25 mouse cellular contexts compared by ENCODE assay signal in the genomic region with DNA sequence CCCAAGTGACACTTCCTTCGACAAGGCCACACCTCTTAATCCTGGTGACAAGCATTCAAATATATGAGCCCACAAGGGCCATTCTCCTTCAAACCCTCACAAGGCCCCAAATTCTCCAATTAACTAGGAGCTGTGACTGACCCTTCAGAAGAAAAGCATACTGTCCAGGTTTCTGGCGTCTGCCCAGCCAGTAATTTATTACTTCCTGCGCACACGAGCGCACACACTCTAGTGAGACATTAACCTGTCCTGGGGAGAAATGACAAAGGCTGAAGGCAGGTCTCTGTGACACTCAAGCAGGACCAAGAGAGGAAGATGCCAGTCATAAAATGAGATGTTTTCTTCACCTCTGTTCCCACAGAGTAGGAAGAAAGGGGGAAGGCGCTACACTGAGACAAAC. TPM values are rescaled to one million over a fixed set of nuclear protein-coding genes. Genes with fewer than 3 reads are reported as not detected.
A peak's percentile ranks its signal among the peaks of the same experiment; 100 is the strongest.
DNase-seq lines count a peak whose midpoint lies in the region; ATAC-seq and TF ChIP-seq lines count a peak whose summit lies in the region.
"Had no signal": no experiment of that assay in that cellular context is flagged by ENCODE, and none has a peak within 500 bp of the region (broad histone marks: within the 10 kb centered on the region; RNA-seq: fewer than 3 reads in every experiment).

No protein-coding gene starts in this region.

- WGBS in kidney, adult 2 months = 22% methylated on average over 6 of the region's 6 CpGs
- 11% methylated on average over 6 of the region's 6 CpGs for WGBS in kidney, embryonic 14.5 days
- 67% methylated on average over 6 of the region's 6 CpGs for WGBS in lung, adult 2 months
- 88% methylated on average over 6 of the region's 6 CpGs for WGBS in forebrain, embryonic 10.5 days

- no peak overlapping the region for H3K4me2 ChIP-seq in kidney, embryonic 14.5 days (replicated peaks; ENCODE audit: low read depth, low read length)
- H3K4me2 ChIP-seq: embryonic facial prominence, embryonic 15.5 days; forebrain, embryonic 15.5 days; hindbrain, embryonic 15.5 days had no signal

- no peak overlapping the region for H3K4me3 ChIP-seq in kidney, adult 2 months (ENCODE audit: insufficient read depth, low read depth, low read length)
- H3K4me3 ChIP-seq in kidney, embryonic 14.5 days (ENCODE audit: low read length) = no peak overlapping the region
- H3K4me3 ChIP-seq in lung, adult 2 months (replicated peaks; ENCODE audit: extremely low read depth, low read depth, low read length) = no peak overlapping the region
- no peak overlapping the region for H3K4me3 ChIP-seq in forebrain, embryonic 10.5 days
- H3K4me3 ChIP-seq: embryonic facial prominence, embryonic 15.5 days; erythroblast, embryonic 14.5 days; forebrain, embryonic 15.5 days; heart, embryonic 10.5 days; hindbrain, embryonic 15.5 days had no signal

- H3K27ac ChIP-seq in kidney, adult 2 months (ENCODE audit: insufficient read depth, low read depth, low read length) = no peak overlapping the region
- H3K27ac ChIP-seq in kidney, embryonic 14.5 days (ENCODE audit: low read depth, low read length) = no peak overlapping the region
- H3K27ac ChIP-seq in forebrain, embryonic 10.5 days = no peak overlapping the region
- H3K27ac ChIP-seq: embryonic facial prominence, embryonic 15.5 days; forebrain, embryonic 15.5 days; heart, embryonic 10.5 days; hindbrain, embryonic 15.5 days had no signal

- peak; percentile 57 for DNase-seq in kidney, adult 2 months
- DNase-seq in kidney, adult 9 months = peak; percentile 31
- peak; percentile 54 for DNase-seq in kidney, postnatal 10 days
- peak; percentile 43 to 59 for DNase-seq in kidney, postnatal 4 days
- no peak for DNase-seq in lung, adult 2 months
- DNase-seq in forebrain, embryonic 10.5 days (ENCODE audit: extremely low spot score, low spot score) = no peak
- DNase-seq in ovary, adult 18-20 months (ENCODE audit: low spot score) = no peak
- DNase-seq: adrenal gland, adult 2 months; adrenal gland, postnatal 25 days; cerebellum, adult 18-20 months; cerebellum, adult 9-11 months; cerebellum, postnatal 36 days; gastrocnemius, postnatal 10 days; heart, adult 18-20 months; heart, postnatal 36 days had no signal

- TF ChIP-seq POLR2A in kidney, adult 2 months (IDR thresholded peaks at IDR 0.05; ENCODE audit: low read depth, low read length) = no peak
- no peak for TF ChIP-seq POLR2A in lung, adult 2 months (IDR thresholded peaks at IDR 0.05; ENCODE audit: borderline replicate concordance, extremely low read depth, low read depth, low read length)

- no peaks in the 10 kb centered on the region for H3K9me3 ChIP-seq in kidney, embryonic 14.5 days (ENCODE audit: control insufficient read depth, low read length)
- no peaks in the 10 kb centered on the region for H3K9me3 ChIP-seq in forebrain, embryonic 10.5 days
- H3K9me3 ChIP-seq: embryonic facial prominence, embryonic 15.5 days; forebrain, embryonic 15.5 days; heart, embryonic 10.5 days; hindbrain, embryonic 15.5 days had no signal

- no peak for ATAC-seq in kidney, embryonic 14.5 days (ENCODE audit: low FRiP score, low TSS enrichment)
- ATAC-seq: forebrain, embryonic 15.5 days had no signal

- no peaks in the 10 kb centered on the region for H3K36me3 ChIP-seq in kidney, adult 2 months (ENCODE audit: control insufficient read depth, insufficient read depth, low read length)
- H3K36me3 ChIP-seq in kidney, embryonic 14.5 days (ENCODE audit: control insufficient read depth, insufficient read depth, low read length) = peaks cover 72% of the 10 kb centered on the region
- peaks cover 93% of the 10 kb centered on the region for H3K36me3 ChIP-seq in forebrain, embryonic 10.5 days (replicated peaks)

- no peak for TF ChIP-seq CTCF in kidney, adult 2 months (conservative IDR thresholded peaks at IDR 0.05; ENCODE audit: insufficient read depth, insufficient read length, low read depth, low read length)
- TF ChIP-seq CTCF in lung, adult 2 months (IDR thresholded peaks at IDR 0.05; ENCODE audit: insufficient read depth, low read length) = no peak

- no peak overlapping the region for H3K9ac ChIP-seq in kidney, embryonic 14.5 days (ENCODE audit: low read depth, low read length)
- H3K9ac ChIP-seq: embryonic facial prominence, embryonic 15.5 days; forebrain, embryonic 15.5 days; hindbrain, embryonic 15.5 days had no signal

- no peaks in the 10 kb centered on the region for H3K27me3 ChIP-seq in kidney, adult 2 months (replicated peaks; ENCODE audit: control insufficient read depth, insufficient read depth, low read length)
- no peaks in the 10 kb centered on the region for H3K27me3 ChIP-seq in kidney, embryonic 14.5 days (ENCODE audit: control insufficient read depth, insufficient read depth, low read length)
- no peaks in the 10 kb centered on the region for H3K27me3 ChIP-seq in forebrain, embryonic 10.5 days (ENCODE audit: poor library complexity, severe bottlenecking)
- H3K27me3 ChIP-seq: CH12.LX; embryonic facial prominence, embryonic 15.5 days; forebrain, embryonic 15.5 days; hindbrain, embryonic 15.5 days had no signal

- H3K4me1 ChIP-seq in kidney, adult 2 months (ENCODE audit: control insufficient read depth, insufficient read depth, low read length) = peaks cover 3% of the 10 kb centered on the region; the same call in 1 of the 2 replicates
- peaks cover 9% of the 10 kb centered on the region; the same call in 1 of the 2 replicates for H3K4me1 ChIP-seq in kidney, embryonic 14.5 days (ENCODE audit: control insufficient read depth, insufficient read depth, low read length)
- H3K4me1 ChIP-seq in lung, adult 2 months (ENCODE audit: control insufficient read depth, insufficient read depth, low read length) = no peaks in the 10 kb centered on the region
- H3K4me1 ChIP-seq in forebrain, embryonic 10.5 days = peaks cover 14% of the 10 kb centered on the region

RNA-seq across cellular contexts. Expression of gene Tyms, which starts 5.7 kb away (rescaled TPM):
- polyA plus RNA-seq in kidney, adult 2 months (2012; rRNA removed) = 25.0 and 35.1 TPM in 2 replicates
- polyA plus RNA-seq in kidney, embryonic 14.5 days (2014; fragmentation: Nextera tagmentation; extraction: Ambion mirVana) = 328 and 403 TPM in 2 replicates
- polyA plus RNA-seq in lung, adult 2 months (2012; rRNA removed) = 9.7 and 12.2 TPM in 2 replicates
- polyA plus RNA-seq in forebrain, embryonic 10.5 days (2016; fragmentation: Nextera tagmentation; extraction: Ambion mirVana) = 379 and 391 TPM in 2 replicates

RNA-seq across cellular contexts. Expression of gene Garem2, which starts 37.2 kb away (rescaled TPM):
- polyA plus RNA-seq in kidney, adult 2 months (2012; rRNA removed) = 0.05 TPM in 1 of 2 replicates, not detected in the other
- polyA plus RNA-seq in kidney, embryonic 14.5 days (2014; fragmentation: Nextera tagmentation; extraction: Ambion mirVana) = 0.61 and 0.80 TPM in 2 replicates
- 0.09 and 0.15 TPM in 2 replicates for polyA plus RNA-seq in lung, adult 2 months (2012; rRNA removed)
- polyA plus RNA-seq in forebrain, embryonic 10.5 days (2016; fragmentation: Nextera tagmentation; extraction: Ambion mirVana) = 2.9 and 3.3 TPM in 2 replicates
- polyA plus RNA-seq: erythroblast, embryonic 14.5 days had no signal

RNA-seq across cellular contexts. Expression of gene 3110082J24Rik, which starts 38.2 kb away (rescaled TPM):
- not detected in 2 replicates for polyA plus RNA-seq in kidney, adult 2 months (2012; rRNA removed)
- polyA plus RNA-seq in kidney, embryonic 14.5 days (2014; fragmentation: Nextera tagmentation; extraction: Ambion mirVana) = not detected in 2 replicates
- not detected in 2 replicates for polyA plus RNA-seq in lung, adult 2 months (2012; rRNA removed)
- 1.1 and 1.3 TPM in 2 replicates for polyA plus RNA-seq in forebrain, embryonic 10.5 days (2016; fragmentation: Nextera tagmentation; extraction: Ambion mirVana)
- polyA plus RNA-seq: adrenal gland, adult 2 months; embryonic facial prominence, embryonic 15.5 days; erythroblast, embryonic 14.5 days; heart, embryonic 14.5 days had no signal

RNA-seq across cellular contexts. Expression of gene Il6, which starts 54.8 kb away (rescaled TPM):
- polyA plus RNA-seq in kidney, adult 2 months (2012; rRNA removed) = not detected in 2 replicates
- polyA plus RNA-seq in kidney, embryonic 14.5 days (2014; fragmentation: Nextera tagmentation; extraction: Ambion mirVana) = not detected in 2 replicates
- not detected in 2 replicates for polyA plus RNA-seq in lung, adult 2 months (2012; rRNA removed)
- not detected in 2 replicates for polyA plus RNA-seq in forebrain, embryonic 10.5 days (2016; fragmentation: Nextera tagmentation; extraction: Ambion mirVana)
- polyA plus RNA-seq: adrenal gland, adult 2 months; forebrain, embryonic 11.5 days; forebrain, embryonic 15.5 days; heart, embryonic 10.5 days; hindbrain, embryonic 11.5 days; hindbrain, embryonic 15.5 days had no signal

Comparison
In these comparisons a context has a peak if more than half of its experiments do, and no peak if none do; other contexts are left out.
1. DNase-seq: peak in kidney, adult 2 months (single experiment), kidney, adult 9 months (single experiment), kidney, postnatal 10 days (single experiment) and kidney, postnatal 4 days (2 of 2); none in lung, adult 2 months (single experiment), forebrain, embryonic 10.5 days (single experiment) and ovary, adult 18-20 months (single experiment).